Mouse (Mus musculus): ENCODE data around the gene Ptprd. TPM values are rescaled to one million over a fixed set of nuclear protein-coding genes. Genes with fewer than 3 reads are reported as not detected.

The Ptprd gene
- polyA plus RNA-seq (2015; fragmentation: Nextera tagmentation; extraction: Ambion mirVana), result 10.4 and 13.2 TPM in 2 replicates

DNA sequence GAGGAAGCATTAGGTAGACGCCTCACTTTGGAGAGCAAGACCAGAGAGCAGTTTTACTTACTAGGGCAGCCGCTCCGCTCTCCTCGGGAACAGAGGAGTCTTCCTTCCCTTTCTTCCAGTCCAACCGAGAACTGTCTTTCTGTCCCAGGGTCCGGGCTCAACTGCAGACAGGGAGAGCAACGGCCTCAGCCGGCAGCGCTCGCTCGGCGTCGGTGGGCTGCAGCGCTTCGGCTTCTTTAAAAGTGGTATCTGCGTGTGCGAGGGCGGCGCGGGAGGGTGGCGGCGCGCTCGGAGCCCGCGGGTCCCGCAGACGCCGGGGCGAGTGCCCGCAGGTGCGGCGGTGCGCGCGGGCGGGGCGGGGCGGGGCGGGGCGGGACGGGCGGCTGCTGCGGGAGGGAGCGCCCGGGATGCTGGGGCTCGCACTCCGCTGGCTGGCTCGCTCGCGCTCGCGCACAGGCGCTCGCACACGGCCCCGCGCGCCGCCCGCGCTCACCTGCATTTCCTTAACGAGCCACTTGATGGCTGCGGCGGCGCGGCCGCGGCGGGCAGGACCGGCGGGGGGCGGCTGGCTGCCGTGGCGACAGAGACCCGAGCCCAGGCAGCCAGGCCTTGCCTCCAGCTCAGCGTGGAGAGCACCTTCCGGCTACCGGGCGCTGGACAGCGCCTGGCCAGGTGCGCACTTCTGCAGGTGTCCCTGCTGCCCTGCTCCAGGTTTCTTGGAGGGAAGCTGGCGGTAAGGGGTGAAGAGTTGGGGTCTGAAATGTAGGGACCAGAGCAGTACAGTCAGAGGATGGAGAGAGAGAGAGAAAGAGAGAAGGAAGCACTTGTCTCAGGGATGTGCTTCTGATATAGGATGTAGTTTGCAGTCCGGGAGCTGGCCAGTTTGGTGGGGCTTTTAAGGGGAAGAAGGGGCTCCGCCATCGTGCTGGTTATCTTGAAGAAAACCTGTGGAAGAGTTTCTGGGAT is at the start of gene Ptprd:
Gene Ptprd, minus strand, starts transcription at position 433 of the 966 bp plus-strand sequence.
- Histone ChIP-seq H3K4me1 (peaks cover 4% of the 10 kb centered on the region; the same call in 1 of the 2 replicates), H3K36me3 (no peaks in the 10 kb centered on the region), H3K9ac (peak within 1 kb of the TSS; percentile 69), H3K4me3 (peak within 1 kb of the TSS; percentile 70), H3K27me3 (replicated peaks) (peaks cover 43% of the 10 kb centered on the region), H3K27ac (replicated peaks) (no peak within 1 kb of the TSS), H3K4me2 (peak within 1 kb of the TSS; percentile 81), H3K9me3 (no peaks in the 10 kb centered on the region)
- 2% methylated on average over 59 of the region's 86 CpGs for WGBS
- no peak for ATAC-seq (ENCODE audit: extremely low read depth, insufficient number of reproducible peaks, low FRiP score, low TSS enrichment)

DNA sequence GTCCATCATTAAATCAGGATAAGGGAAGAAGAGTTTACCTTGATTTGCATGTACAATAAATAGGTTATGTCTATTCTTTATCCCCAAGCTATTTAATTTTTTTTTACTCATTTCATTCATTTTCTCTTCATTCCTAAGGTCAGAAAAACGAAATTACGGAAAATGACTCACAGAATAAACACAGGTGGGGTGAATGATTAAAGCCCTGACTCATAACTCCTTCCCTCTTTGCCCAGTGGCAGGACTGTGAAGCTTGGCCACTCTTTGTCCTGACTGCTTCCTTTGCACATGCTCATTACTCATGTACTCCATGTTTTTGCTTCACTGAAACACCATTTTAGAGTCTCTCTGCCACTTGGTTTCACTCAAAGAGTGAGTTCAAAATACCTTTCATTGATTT is 24.1 kb upstream of the Ptprd start:
- Histone ChIP-seq H3K36me3 (no peaks in the 10 kb centered on the region), H3K4me3 (no peak overlapping the region), H3K27me3 (replicated peaks) (no peaks in the 10 kb centered on the region), H3K9ac (no peak overlapping the region), H3K4me2 (no peak overlapping the region), H3K9me3 (no peaks in the 10 kb centered on the region), H3K4me1 (no peaks in the 10 kb centered on the region), H3K27ac (replicated peaks) (no peak overlapping the region)
- 55% methylated on average over 2 of the region's 2 CpGs for WGBS
- ATAC-seq (ENCODE audit: extremely low read depth, insufficient number of reproducible peaks, low FRiP score, low TSS enrichment), result no peak

GRCm38 (mm10) chr4:78235316-78235715 is 23.6 kb upstream of the Ptprd start:
- no peak overlapping the region for H3K4me3 ChIP-seq

DNA sequence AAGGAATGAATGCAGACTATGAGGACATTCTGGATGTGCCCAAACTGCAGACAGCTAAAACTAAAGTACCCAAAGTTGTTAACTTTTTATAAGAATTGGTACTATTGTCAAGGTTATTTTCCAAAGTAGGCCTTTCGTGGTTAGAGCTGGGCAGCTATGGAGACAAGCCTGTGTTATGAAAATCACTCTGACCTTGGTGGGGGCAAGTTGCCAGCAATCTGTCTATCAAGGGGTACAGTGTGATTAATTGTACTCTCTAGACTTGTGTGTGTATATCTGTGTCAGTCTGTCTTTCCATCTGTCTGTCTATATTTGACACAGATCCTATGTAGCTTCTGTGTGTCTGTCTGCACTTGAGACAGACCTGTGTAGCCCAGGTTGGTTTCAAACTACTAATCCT is 22.9 kb upstream of the Ptprd start:
- no peaks in the 10 kb centered on the region for H3K4me1 ChIP-seq
- no peak overlapping the region for H3K27ac ChIP-seq (replicated peaks)
- H3K4me3 ChIP-seq, result no peak overlapping the region
- 61% methylated on average over 1 of the region's 1 CpGs for WGBS
- no peaks in the 10 kb centered on the region for H3K9me3 ChIP-seq
- no peaks in the 10 kb centered on the region for H3K36me3 ChIP-seq
- no peak for ATAC-seq (ENCODE audit: extremely low read depth, insufficient number of reproducible peaks, low FRiP score, low TSS enrichment)
- H3K4me2 ChIP-seq, result no peak overlapping the region
- no peaks in the 10 kb centered on the region for H3K27me3 ChIP-seq (replicated peaks)
- H3K9ac ChIP-seq, result no peak overlapping the region

More at GRCm38 (mm10) chr4:78235316-78235715, 23.6 kb upstream of the Ptprd start:
- no peaks in the 10 kb centered on the region for H3K4me1 ChIP-seq
- WGBS, result 46% methylated on average over 2 of the region's 2 CpGs
- no peak overlapping the region for H3K27ac ChIP-seq (replicated peaks)
- no peaks in the 10 kb centered on the region for H3K36me3 ChIP-seq
- no peaks in the 10 kb centered on the region for H3K27me3 ChIP-seq (replicated peaks)
- H3K9ac ChIP-seq, result no peak overlapping the region
- H3K9me3 ChIP-seq, result no peaks in the 10 kb centered on the region
- no peak for ATAC-seq (ENCODE audit: extremely low read depth, insufficient number of reproducible peaks, low FRiP score, low TSS enrichment)
- H3K4me2 ChIP-seq, result no peak overlapping the region

DNA sequence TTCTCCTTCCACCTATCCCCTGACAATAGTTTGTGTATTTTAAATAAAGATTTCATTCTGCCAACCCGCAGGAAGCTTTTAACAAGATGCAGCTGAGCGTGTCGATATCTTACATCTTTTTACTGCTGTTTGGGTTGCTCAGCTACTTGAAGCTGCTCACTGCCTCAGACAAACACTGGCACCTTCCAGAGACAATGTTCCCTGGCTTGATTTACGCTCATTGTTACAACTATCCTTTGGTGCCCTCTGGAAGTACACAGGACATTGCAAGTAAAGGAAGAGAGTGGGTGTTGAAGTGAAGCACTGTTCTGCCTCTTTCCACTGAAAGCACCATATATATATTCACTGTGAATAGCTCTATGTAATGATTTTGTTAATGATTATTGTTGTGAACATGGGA is 2.2 kb upstream of the Ptprd start:
- Histone ChIP-seq H3K27me3 (replicated peaks) (peaks cover 43% of the 10 kb centered on the region), H3K36me3 (no peaks in the 10 kb centered on the region), H3K9me3 (0 out of 2 replicates have a peak, but pooled peaks cover 2% of the 10 kb centered on the region), H3K9ac (no peak overlapping the region), H3K4me1 (peaks cover 4% of the 10 kb centered on the region; the same call in 1 of the 2 replicates), H3K4me2 (no peak overlapping the region), H3K4me3 (no peak overlapping the region), H3K27ac (replicated peaks) (no peak overlapping the region)
- 74% methylated on average over 4 of the region's 4 CpGs for WGBS
- ATAC-seq (ENCODE audit: extremely low read depth, insufficient number of reproducible peaks, low FRiP score, low TSS enrichment), result no peak

DNA sequence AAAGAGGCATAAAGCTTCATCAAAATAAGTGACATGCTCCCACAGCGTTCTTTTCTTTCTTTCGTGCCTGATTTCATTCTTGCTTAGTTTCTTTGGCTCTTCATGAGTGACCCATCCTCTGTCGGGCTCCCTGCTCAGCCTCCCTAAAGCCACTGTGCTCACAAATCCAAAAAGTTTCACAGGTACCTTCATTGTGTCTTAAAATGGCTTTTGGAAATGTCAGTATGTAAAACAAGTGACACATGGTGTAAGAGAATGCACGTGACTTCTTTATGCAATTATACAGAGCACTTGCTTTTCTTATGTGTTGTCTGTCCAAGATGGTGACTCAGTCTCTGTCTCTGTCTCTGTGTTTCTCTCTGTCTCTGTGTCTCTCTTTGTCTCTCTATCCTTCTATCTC is 1.2 kb upstream of the Ptprd start:
- 67% methylated on average over 4 of the region's 4 CpGs for WGBS
- H3K36me3 ChIP-seq, result no peaks in the 10 kb centered on the region

DNA sequence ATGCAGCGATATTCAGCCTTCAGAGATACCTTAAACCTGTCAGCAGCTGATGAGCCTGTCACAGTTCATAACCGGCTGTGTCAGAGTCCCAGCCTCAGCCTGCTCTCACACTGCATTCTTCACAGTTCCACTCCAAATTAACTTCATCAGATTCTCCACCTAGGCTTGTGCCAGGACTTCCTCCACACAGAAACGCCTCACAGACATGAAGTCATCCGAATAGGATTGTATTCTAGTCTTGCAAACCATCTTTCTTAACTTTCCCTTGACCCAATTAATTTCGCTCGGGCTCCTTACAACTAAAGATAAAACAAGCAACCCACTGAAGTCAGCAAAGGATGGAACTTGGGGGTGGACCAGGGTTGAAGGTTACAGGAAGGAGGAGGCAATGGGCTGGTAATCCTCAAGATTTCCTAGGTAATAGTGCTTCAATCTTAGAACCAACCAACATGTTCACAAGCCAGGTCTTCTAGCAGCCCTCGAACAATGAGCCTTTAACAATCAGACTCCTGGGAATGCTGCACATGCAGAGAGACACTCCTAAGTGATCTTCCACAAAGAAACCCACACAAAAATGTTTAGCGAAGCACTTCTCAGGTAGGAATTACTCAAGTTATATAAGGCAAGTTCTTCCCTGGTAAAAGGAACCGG is 758 bp downstream of the Ptprd start:
- Histone ChIP-seq H3K27me3 (replicated peaks) (peaks cover 43% of the 10 kb centered on the region), H3K4me3 (peak overlapping the region; percentile 70), H3K27ac (replicated peaks) (no peak overlapping the region), H3K9me3 (no peaks in the 10 kb centered on the region), H3K4me1 (peaks cover 4% of the 10 kb centered on the region; the same call in 1 of the 2 replicates), H3K4me2 (peak overlapping the region; percentile 81), H3K9ac (peak overlapping the region; percentile 69), H3K36me3 (no peaks in the 10 kb centered on the region)
- WGBS, result 25% methylated on average over 9 of the region's 9 CpGs
- no peak for ATAC-seq (ENCODE audit: extremely low read depth, insufficient number of reproducible peaks, low FRiP score, low TSS enrichment)

More for the DNA sequence above, 1.2 kb upstream of the Ptprd start:
- H3K4me2 ChIP-seq, result no peak overlapping the region
- H3K4me3 ChIP-seq, result no peak overlapping the region
- peaks cover 43% of the 10 kb centered on the region for H3K27me3 ChIP-seq (replicated peaks)
- H3K27ac ChIP-seq (replicated peaks), result no peak overlapping the region
- H3K9me3 ChIP-seq, result no peaks in the 10 kb centered on the region
- no peak overlapping the region for H3K9ac ChIP-seq
- peaks cover 4% of the 10 kb centered on the region; the same call in 1 of the 2 replicates for H3K4me1 ChIP-seq
- ATAC-seq (ENCODE audit: extremely low read depth, insufficient number of reproducible peaks, low FRiP score, low TSS enrichment), result no peak

GRCm38 (mm10) chr4:78205018-78205417 is 6.7 kb downstream of the Ptprd start:
- H3K9me3 ChIP-seq, result no peaks in the 10 kb centered on the region
- no peak for ATAC-seq (ENCODE audit: extremely low read depth, insufficient number of reproducible peaks, low FRiP score, low TSS enrichment)
- H3K4me1 ChIP-seq, result no peaks in the 10 kb centered on the region
- H3K9ac ChIP-seq, result no peak overlapping the region
- H3K4me3 ChIP-seq, result no peak overlapping the region
- 38% methylated on average over 3 of the region's 3 CpGs for WGBS
- no peak overlapping the region for H3K27ac ChIP-seq (replicated peaks)
- no peaks in the 10 kb centered on the region for H3K36me3 ChIP-seq
- no peak overlapping the region for H3K4me2 ChIP-seq
- peaks cover 5% of the 10 kb centered on the region; the same call in 1 of the 2 replicates for H3K27me3 ChIP-seq (replicated peaks)

GRCm38 (mm10) chr4:78168447-78168846 is 43.3 kb downstream of the Ptprd start:
- whole genome bisulfite sequencing, result 74% methylated on average over 1 of the region's 1 CpGs
- Histone ChIP-seq H3K4me1 (peaks cover 3% of the 10 kb centered on the region; the same call in 1 of the 2 replicates), H3K27me3 (replicated peaks) (no peaks in the 10 kb centered on the region), H3K36me3 (no peaks in the 10 kb centered on the region), H3K9me3 (no peaks in the 10 kb centered on the region), H3K4me3 (no peak overlapping the region), H3K27ac (replicated peaks) (no peak overlapping the region), H3K9ac (no peak overlapping the region), H3K4me2 (no peak overlapping the region)
- ATAC-seq (ENCODE audit: extremely low read depth, insufficient number of reproducible peaks, low FRiP score, low TSS enrichment), result no peak

DNA sequence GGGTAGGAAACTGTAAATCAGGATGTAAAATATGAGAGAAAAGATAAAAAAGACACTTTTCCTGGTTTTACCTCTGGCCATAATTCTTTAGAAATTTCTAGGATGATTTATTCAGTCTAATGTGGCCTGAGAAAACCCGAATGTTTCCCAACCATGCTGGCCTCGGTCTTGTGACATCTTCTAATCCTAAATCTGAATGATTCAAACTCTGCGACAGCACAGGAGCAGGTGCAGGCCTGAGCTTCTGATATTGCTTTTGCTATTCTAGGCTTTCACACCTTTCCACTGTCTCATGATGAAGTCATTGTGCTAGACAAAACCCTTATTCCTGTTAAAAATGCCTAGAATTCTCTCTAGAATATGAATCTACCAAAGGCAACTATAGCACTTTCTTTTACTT is 51.3 kb downstream of the Ptprd start:
- ATAC-seq (ENCODE audit: extremely low read depth, insufficient number of reproducible peaks, low FRiP score, low TSS enrichment), result no peak
- H3K9me3 ChIP-seq, result no peaks in the 10 kb centered on the region
- no peak overlapping the region for H3K9ac ChIP-seq
- peaks cover 3% of the 10 kb centered on the region; the same call in 1 of the 2 replicates for H3K4me1 ChIP-seq
- no peak overlapping the region for H3K27ac ChIP-seq (replicated peaks)
- 65% methylated on average over 3 of the region's 3 CpGs for WGBS
- no peaks in the 10 kb centered on the region for H3K36me3 ChIP-seq
- H3K4me2 ChIP-seq, result no peak overlapping the region
- H3K4me3 ChIP-seq, result no peak overlapping the region
- H3K27me3 ChIP-seq (replicated peaks), result no peaks in the 10 kb centered on the region

DNA sequence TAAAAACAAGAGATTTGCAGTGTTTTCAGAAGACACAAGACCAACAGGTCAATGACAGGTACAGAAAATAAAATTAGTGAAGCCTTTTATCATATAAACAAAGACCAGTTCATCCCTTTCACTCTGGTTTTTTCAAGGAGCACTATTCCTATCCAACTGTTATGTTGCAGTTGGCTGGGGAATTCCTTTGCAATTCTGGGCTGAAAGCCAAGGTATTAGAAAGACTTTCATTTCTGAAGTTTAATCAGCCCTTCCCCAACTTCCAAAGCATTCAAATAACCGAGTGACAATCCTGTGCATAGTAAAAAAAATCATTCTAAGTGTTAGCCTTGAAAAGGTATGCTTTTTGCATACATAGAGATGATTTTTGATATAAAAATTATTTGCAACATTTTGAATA is 61.2 kb downstream of the Ptprd start:
- no peaks in the 10 kb centered on the region for H3K36me3 ChIP-seq
- no peak for ATAC-seq (ENCODE audit: extremely low read depth, insufficient number of reproducible peaks, low FRiP score, low TSS enrichment)
- H3K4me2 ChIP-seq, result no peak overlapping the region
- no peak overlapping the region for H3K4me3 ChIP-seq
- no peak overlapping the region for H3K9ac ChIP-seq
- no peaks in the 10 kb centered on the region for H3K9me3 ChIP-seq
- 14% methylated on average over 1 of the region's 1 CpGs for WGBS
- no peaks in the 10 kb centered on the region for H3K4me1 ChIP-seq
- no peaks in the 10 kb centered on the region for H3K27me3 ChIP-seq (replicated peaks)
- no peak overlapping the region for H3K27ac ChIP-seq (replicated peaks)
